In the genomic region with DNA sequence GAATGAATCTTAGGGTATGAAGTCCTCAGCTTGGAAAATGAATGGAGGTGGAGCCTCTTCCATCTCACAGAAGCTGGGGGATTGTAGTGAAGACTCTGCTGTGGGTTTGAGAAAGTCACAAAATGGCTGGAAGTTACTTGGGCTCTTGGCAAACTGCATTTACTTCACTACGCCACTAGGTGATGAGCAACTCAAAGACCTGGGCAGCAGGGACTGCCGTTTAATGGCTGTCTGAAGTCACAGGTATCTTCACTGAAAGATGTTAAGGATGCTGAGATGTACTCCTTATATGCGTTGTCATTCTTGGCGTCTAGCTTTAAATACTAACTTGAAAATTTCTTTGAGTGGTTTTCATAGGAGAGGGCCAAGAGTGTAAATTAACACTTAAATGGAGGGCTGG, we compare ENCODE assay signal across 7 mouse cellular contexts. TPM values are rescaled to one million over a fixed set of nuclear protein-coding genes. Genes with fewer than 3 reads are reported as not detected.
A peak's percentile ranks its signal among the peaks of the same experiment; 100 is the strongest.
DNase-seq lines count a peak whose midpoint lies in the region.

No protein-coding gene starts in this region.

- H3K27me3 ChIP-seq in splenic B cell, adult 2 months (ENCODE audit: control insufficient read depth, insufficient read depth, low read length, poor library complexity, severe bottlenecking): no peaks in the 10 kb centered on the region

- peaks cover 16% of the 10 kb centered on the region for H3K36me3 ChIP-seq in splenic B cell, adult 2 months (ENCODE audit: control insufficient read depth, insufficient read depth, low read length, poor library complexity, severe bottlenecking)

- intact Hi-C loops in left cerebral cortex, postnatal 14 days (cut with DNase I): loop anchor here (1.0 kb wide), 1 partner anchor 127 kb away; no protein-coding TSS in a partner anchor
- intact Hi-C loops in left cerebral cortex, postnatal 36 days (cut with DNase I): loop anchor here (2.0 to 5.0 kb wide), 2 partner anchors 52 to 126 kb away; no protein-coding TSS in a partner anchor

- peak; percentile 28 to 52 for DNase-seq in left cerebral cortex, postnatal 14 days (ENCODE audit: low spot score in 2 of 2)
- DNase-seq in left cerebral cortex, postnatal 36 days (ENCODE audit: low spot score in 2 of 2): no peak
- peak; percentile 85 for DNase-seq in ES-CJ7 (ENCODE audit: low read depth, low spot score)
- peak; percentile 82 for DNase-seq in brain, adult 2 months (ENCODE audit: low read depth, low spot score)
- peak; percentile 37 for DNase-seq in kidney, postnatal 10 days
- peak; percentile 70 for DNase-seq in splenic B cell, adult 2 months (ENCODE audit: low read depth, low spot score)
- no peak for DNase-seq in right cerebral cortex, postnatal 14 days

RNA-seq across cellular contexts. Expression of a gene that starts 19.1 kb away (rescaled TPM):
- 100 to 1,000 TPM; 182 to 190 TPM for total RNA-seq in left cerebral cortex, postnatal 14 days (2021)
- 100 to 1,000 TPM; 179 to 192 TPM for total RNA-seq in left cerebral cortex, postnatal 36 days (2021)

Comparison
In these comparisons a context has a peak if more than half of its experiments do, and no peak if none do; other contexts are left out.
1. DNase-seq: peak in left cerebral cortex, postnatal 14 days (2 of 2), ES-CJ7 (single experiment), brain, adult 2 months (single experiment), kidney, postnatal 10 days (single experiment) and splenic B cell, adult 2 months (single experiment); none in left cerebral cortex, postnatal 36 days (0 of 2) and right cerebral cortex, postnatal 14 days (single experiment).